Mouse (Mus musculus) limb, embryonic 14.5 days (tissue): ENCODE measurements around the gene Tars. TPM values are rescaled to one million over a fixed set of nuclear protein-coding genes. Genes with fewer than 3 reads are reported as not detected.
A peak's percentile ranks its signal among the peaks of the same experiment; 100 is the strongest.

Source experiments
- ATAC-seq: fragments of 200-750 bp; cut with Nextera tagmentation; 2 replicates; pipeline ENCODE4 v1.8.0; 2017; ENCODE audit warnings: low read depth, moderate number of reproducible peaks, moderate TSS enrichment; ENCODE audit not compliant: low FRiP score
- DNase-seq: peaks from one replicate; pipeline ENCODE4 v3.0.0-alpha.2; 2015; ENCODE audit warnings: low spot score
- H3K27ac ChIP-seq: fragments of 300-500 bp; sonication (generic); replicated peaks from 2 replicates; pipeline ENCODE4 v1.5.1; 2014; ENCODE audit warnings: low read depth, mild to moderate bottlenecking, low read length, moderate library complexity, mixed read lengths
- H3K27me3 ChIP-seq: fragments of 300-500 bp; sonication (generic); 2 replicates; pipeline ENCODE4 v1.6.1; 2014; ENCODE audit warnings: low read length, mixed read lengths; ENCODE audit not compliant: control insufficient read depth, insufficient read depth
- H3K36me3 ChIP-seq: fragments of 300-500 bp; sonication (generic); 2 replicates; pipeline ENCODE4 v1.6.1; 2014; ENCODE audit warnings: mild to moderate bottlenecking, low read length, moderate library complexity, mixed read lengths; ENCODE audit not compliant: control insufficient read depth, insufficient read depth
- H3K4me1 ChIP-seq: fragments of 300-500 bp; sonication (generic); 2 replicates; pipeline ENCODE4 v1.6.1; 2014; ENCODE audit warnings: antibody characterized with exemption, low read length, mixed read lengths; ENCODE audit not compliant: control insufficient read depth, insufficient read depth
- H3K4me2 ChIP-seq: fragments of 300-500 bp; sonication (generic); replicated peaks from 2 replicates; pipeline ENCODE4 v1.6.1; 2014; ENCODE audit warnings: low read depth, mild to moderate bottlenecking, low read length, moderate library complexity; ENCODE audit not compliant: severe bottlenecking
- H3K4me3 ChIP-seq: fragments of 300-500 bp; sonication (generic); replicated peaks from 2 replicates; pipeline ENCODE4 v1.5.1; 2014; ENCODE audit warnings: low read length
- H3K9ac ChIP-seq: fragments of 300-500 bp; sonication (generic); 2 replicates; pipeline ENCODE4 v1.6.1; 2014; ENCODE audit warnings: mild to moderate bottlenecking, low read depth, low read length, moderate library complexity; ENCODE audit not compliant: severe bottlenecking
- H3K9me3 ChIP-seq: fragments of 300-500 bp; sonication (generic); 2 replicates; pipeline ENCODE4 v1.6.1; 2016; ENCODE audit warnings: low read length; ENCODE audit not compliant: control insufficient read depth
- POLR2A ChIP-seq: fragments of 200-500 bp; IDR thresholded peaks from 2 replicates; pipeline ENCODE4 v1.8.0; 2012; ENCODE audit warnings: inconsistent platforms, mild to moderate bottlenecking, moderate library complexity, borderline replicate concordance; ENCODE audit not compliant: insufficient read depth, insufficient read length; ENCODE audit errors: extremely low read depth
- WGBS: fragments of 180-500 bp; shearing (Covaris S2); extraction: QIAGEN DNeasy Blood & Tissue Kit; methylation state at CpG from one replicate; pipeline ENCODE4 v1.1.7; 2014; 5-methylcytosine and 5-hydroxymethylcytosine counted together
- polyA plus RNA-seq, 2 experiments: library from polyadenylated mRNA; depleted of rRNA in 1 of 2; stranded (reverse) in 1 of 2; unstranded in 1 of 2; fragments of >200 nt; fragmentation: Nextera tagmentation in 1 of 2; extraction: Ambion mirVana in 1 of 2; gene quantifications; 2 replicates each; pipeline versions ENCODE4 v1.2.1 to v1.2.3; 2012 to 2014

Tars gene
- polyA plus RNA-seq, 2 experiments, result 60.0 to 67.0 TPM

GRCm38 (mm10) chr15:11364795-11365194 is 34.7 kb downstream of the Tars start:
- TF ChIP-seq POLR2A, result no peak
- Histone ChIP-seq H3K9me3 (no peaks in the 10 kb centered on the region), H3K27me3 (no peaks in the 10 kb centered on the region), H3K36me3 (no peaks in the 10 kb centered on the region), H3K9ac (no peak overlapping the region), H3K4me3 (no peak overlapping the region), H3K4me1 (no peaks in the 10 kb centered on the region), H3K4me2 (no peak overlapping the region), H3K27ac (no peak overlapping the region)
- DNase-seq (peak; percentile 17), ATAC-seq (no peak)
- WGBS, result 88% methylated on average over 1 of the region's 1 CpGs

GRCm38 (mm10) chr15:11364112-11364511 is 35.4 kb downstream of the Tars start:
- WGBS, result 35% methylated on average over 2 of the region's 2 CpGs

GRCm38 (mm10) chr15:11361824-11362223 is 37.6 kb downstream of the Tars start:
- no peak for ATAC-seq

More at GRCm38 (mm10) chr15:11364112-11364511, 35.4 kb downstream of the Tars start:
- Histone ChIP-seq H3K4me3 (no peak overlapping the region), H3K36me3 (no peaks in the 10 kb centered on the region), H3K9ac (no peak overlapping the region), H3K27ac (no peak overlapping the region), H3K9me3 (no peaks in the 10 kb centered on the region), H3K4me2 (no peak overlapping the region), H3K27me3 (no peaks in the 10 kb centered on the region), H3K4me1 (no peaks in the 10 kb centered on the region)
- DNase-seq, result no peak
- ATAC-seq, result no peak
- no peak for TF ChIP-seq POLR2A

GRCm38 (mm10) chr15:11360888-11361287 is 38.6 kb downstream of the Tars start:
- H3K4me3 ChIP-seq, result no peak overlapping the region
- H3K4me2 ChIP-seq, result no peak overlapping the region
- no peaks in the 10 kb centered on the region for H3K27me3 ChIP-seq
- no peaks in the 10 kb centered on the region for H3K36me3 ChIP-seq
- no peaks in the 10 kb centered on the region for H3K4me1 ChIP-seq
- H3K27ac ChIP-seq, result no peak overlapping the region
- WGBS, result 31% methylated on average over 1 of the region's 1 CpGs
- DNase-seq (no peak), ATAC-seq (no peak)
- no peak overlapping the region for H3K9ac ChIP-seq
- no peak for TF ChIP-seq POLR2A
- H3K9me3 ChIP-seq, result no peaks in the 10 kb centered on the region

More at GRCm38 (mm10) chr15:11361824-11362223, 37.6 kb downstream of the Tars start:
- no peak overlapping the region for H3K4me2 ChIP-seq
- H3K27ac ChIP-seq, result no peak overlapping the region
- no peak for DNase-seq
- H3K4me3 ChIP-seq, result no peak overlapping the region
- WGBS, result 80% methylated on average over 5 of the region's 5 CpGs
- H3K9me3 ChIP-seq, result no peaks in the 10 kb centered on the region
- TF ChIP-seq POLR2A, result no peak
- no peaks in the 10 kb centered on the region for H3K36me3 ChIP-seq
- H3K27me3 ChIP-seq, result no peaks in the 10 kb centered on the region
- H3K4me1 ChIP-seq, result no peaks in the 10 kb centered on the region
- no peak overlapping the region for H3K9ac ChIP-seq

GRCm38 (mm10) chr15:11357501-11357900 is 42.0 kb downstream of the Tars start:
- no peaks in the 10 kb centered on the region for H3K9me3 ChIP-seq
- DNase-seq (no peak), ATAC-seq (no peak)
- no peak overlapping the region for H3K9ac ChIP-seq
- no peak overlapping the region for H3K4me3 ChIP-seq
- 93% methylated on average over 2 of the region's 2 CpGs for WGBS
- no peak overlapping the region for H3K4me2 ChIP-seq
- H3K4me1 ChIP-seq, result no peaks in the 10 kb centered on the region
- H3K36me3 ChIP-seq, result no peaks in the 10 kb centered on the region
- H3K27me3 ChIP-seq, result no peaks in the 10 kb centered on the region
- no peak for TF ChIP-seq POLR2A
- no peak overlapping the region for H3K27ac ChIP-seq

GRCm38 (mm10) chr15:11355865-11356264 is 43.6 kb downstream of the Tars start:
- no peaks in the 10 kb centered on the region; the same call in 1 of the 2 replicates for H3K4me1 ChIP-seq
- no peaks in the 10 kb centered on the region for H3K27me3 ChIP-seq
- ATAC-seq (no peak), DNase-seq (no peak)
- no peak overlapping the region for H3K4me3 ChIP-seq
- H3K36me3 ChIP-seq, result no peaks in the 10 kb centered on the region
- no peak overlapping the region for H3K9ac ChIP-seq
- no peak for TF ChIP-seq POLR2A
- no peak overlapping the region for H3K4me2 ChIP-seq
- no peaks in the 10 kb centered on the region for H3K9me3 ChIP-seq
- 29% methylated on average over 3 of the region's 3 CpGs for WGBS
- no peak overlapping the region for H3K27ac ChIP-seq
